ENCODE assay signal across 20 mouse cellular contexts in genomic region chr9:59743903-59744302, GRCm38 (mm10).
"Had no signal": no experiment of that assay in that cellular context is flagged by ENCODE, and none has a peak within 500 bp of the region (broad histone marks: within the 10 kb centered on the region; RNA-seq: fewer than 3 reads in every experiment).

No protein-coding gene starts in this region.

- ATAC-seq: intestine, embryonic 16.5 days; midbrain, embryonic 15.5 days had no signal

- H3K27ac ChIP-seq: layer of hippocampus, adult 2 months; limb, embryonic 12.5 days; limb, embryonic 15.5 days; midbrain, embryonic 12.5 days; midbrain, embryonic 15.5 days; neural tube, embryonic 12.5 days; neural tube, embryonic 15.5 days had no signal

- H3K27me3 ChIP-seq: limb, embryonic 12.5 days; limb, embryonic 15.5 days; midbrain, embryonic 12.5 days; midbrain, embryonic 15.5 days; neural tube, embryonic 12.5 days; neural tube, embryonic 15.5 days had no signal

- DNase-seq: kidney, adult 18-20 months; kidney, adult 9 months; kidney, postnatal 25 days; layer of hippocampus, adult 9-11 months; left cerebral cortex, postnatal 4 days; lung, adult 2 months; lung, postnatal 14 days; lung, postnatal 4 days; right cerebral cortex, adult 18-20 months; right cerebral cortex, postnatal 14 days; right cerebral cortex, postnatal 4 days; thymus, postnatal 25 days had no signal

- H3K4me3 ChIP-seq: layer of hippocampus, adult 2 months; limb, embryonic 12.5 days; limb, embryonic 15.5 days; midbrain, embryonic 12.5 days; midbrain, embryonic 15.5 days; neural tube, embryonic 12.5 days; neural tube, embryonic 15.5 days had no signal

- H3K36me3 ChIP-seq: limb, embryonic 12.5 days; limb, embryonic 15.5 days; midbrain, embryonic 12.5 days; midbrain, embryonic 15.5 days; neural tube, embryonic 12.5 days; neural tube, embryonic 15.5 days had no signal

- H3K9ac ChIP-seq: limb, embryonic 12.5 days; limb, embryonic 15.5 days; midbrain, embryonic 12.5 days; midbrain, embryonic 15.5 days; neural tube, embryonic 12.5 days; neural tube, embryonic 15.5 days had no signal

- H3K9me3 ChIP-seq: limb, embryonic 12.5 days; limb, embryonic 15.5 days; midbrain, embryonic 12.5 days; midbrain, embryonic 15.5 days; neural tube, embryonic 12.5 days; neural tube, embryonic 15.5 days had no signal

- H3K4me1 ChIP-seq: limb, embryonic 12.5 days; neural tube, embryonic 12.5 days; neural tube, embryonic 15.5 days had no signal

- H3K4me2 ChIP-seq: limb, embryonic 12.5 days; limb, embryonic 15.5 days; midbrain, embryonic 12.5 days; midbrain, embryonic 15.5 days; neural tube, embryonic 12.5 days; neural tube, embryonic 15.5 days had no signal
